Mouse (Mus musculus) liver, embryonic 12.5 days (tissue): ENCODE data around the gene Syn3. TPM values are rescaled to one million over a fixed set of nuclear protein-coding genes. Genes with fewer than 3 reads are reported as not detected.
"Not testable (repeated sequence)": the region's sequence is repeated elsewhere in the genome, so short reads cannot be mapped to it uniquely, and the experiment has no call there.

Experiments
- ATAC-seq: fragments of 200-750 bp; cut with Nextera tagmentation; 2 replicates; pipeline ENCODE4 v1.8.0; 2017; ENCODE audit warnings: moderate number of reproducible peaks, mild to moderate bottlenecking, moderate library complexity
- H3K27ac ChIP-seq: fragments of 300-500 bp; sonication (generic); 2 replicates; pipeline ENCODE4 v1.5.1; 2016; ENCODE audit warnings: mild to moderate bottlenecking
- H3K27me3 ChIP-seq: fragments of 300-500 bp; sonication (generic); replicated peaks from 2 replicates; pipeline ENCODE4 v1.6.1; 2016; ENCODE audit warnings: mild to moderate bottlenecking, moderate library complexity
- H3K36me3 ChIP-seq: fragments of 300-500 bp; sonication (generic); 2 replicates; pipeline ENCODE4 v1.6.1; 2016; ENCODE audit warnings: mild to moderate bottlenecking, moderate library complexity
- H3K4me1 ChIP-seq: fragments of 300-500 bp; sonication (generic); 2 replicates; pipeline ENCODE4 v1.6.1; 2016
- H3K4me2 ChIP-seq: fragments of 300-500 bp; sonication (generic); 2 replicates; pipeline ENCODE4 v1.6.1; 2016; ENCODE audit warnings: mild to moderate bottlenecking, moderate library complexity
- H3K4me3 ChIP-seq: fragments of 300-500 bp; sonication (generic); 2 replicates; pipeline ENCODE4 v1.5.1; 2016; ENCODE audit warnings: mild to moderate bottlenecking, moderate library complexity
- H3K9ac ChIP-seq: fragments of 300-500 bp; sonication (generic); 2 replicates; pipeline ENCODE4 v1.6.1; 2016; ENCODE audit warnings: mild to moderate bottlenecking, moderate library complexity
- H3K9me3 ChIP-seq: fragments of 300-500 bp; sonication (generic); replicated peaks from 2 replicates; pipeline ENCODE4 v1.6.1; 2016; ENCODE audit warnings: mild to moderate bottlenecking, moderate library complexity
- WGBS: fragments of 180-500 bp; shearing (Covaris S2); methylation state at CpG from one replicate; pipeline ENCODE4 v1.1.7; 2016; ENCODE audit not compliant: insufficient replicate concordance; 5-methylcytosine and 5-hydroxymethylcytosine counted together
- polyA plus RNA-seq: library from polyadenylated mRNA; unstranded; fragments of >200 nt; fragmentation: Nextera tagmentation; extraction: Ambion mirVana; gene quantifications from 2 replicates; pipeline ENCODE4 v1.2.1, GENCODE M21; 2016

The Syn3 gene
- polyA plus RNA-seq, 1 experiment from 2014 or later = 0.57 TPM

GRCm38 (mm10) chr10:86123224-86123623, 375.5 kb downstream of the Syn3 start:
- Histone ChIP-seq H3K4me1 (no peaks in the 10 kb centered on the region), H3K27me3 (no peaks in the 10 kb centered on the region), H3K9ac (no peak overlapping the region), H3K4me2 (no peak overlapping the region), H3K36me3 (no peaks in the 10 kb centered on the region), H3K27ac (no peak overlapping the region), H3K9me3 (no peaks in the 10 kb centered on the region), H3K4me3 (no peak overlapping the region)
- ATAC-seq = no peak
- 57% methylated on average over 2 of the region's 2 CpGs for WGBS

GRCm38 (mm10) chr10:86122456-86122855, 376.2 kb downstream of the Syn3 start:
- not testable (repeated sequence) for H3K9ac ChIP-seq, H3K4me1 ChIP-seq, H3K4me3 ChIP-seq, H3K27me3 ChIP-seq, H3K9me3 ChIP-seq, H3K4me2 ChIP-seq, H3K36me3 ChIP-seq, ATAC-seq, H3K27ac ChIP-seq
- WGBS = 72% methylated on average over 10 of the region's 10 CpGs

GRCm38 (mm10) chr10:86116268-86116667, 382.4 kb downstream of the Syn3 start:
- Histone ChIP-seq H3K27ac (no peak overlapping the region), H3K9me3 (no peaks in the 10 kb centered on the region), H3K4me3 (no peak overlapping the region), H3K4me1 (no peaks in the 10 kb centered on the region), H3K4me2 (no peak overlapping the region), H3K9ac (no peak overlapping the region), H3K27me3 (no peaks in the 10 kb centered on the region), H3K36me3 (no peaks in the 10 kb centered on the region)
- ATAC-seq = no peak
- WGBS = 51% methylated on average over 2 of the region's 2 CpGs

- no peak overlapping the region for H3K4me3 ChIP-seq
- H3K9me3 ChIP-seq = no peaks in the 10 kb centered on the region
- H3K4me2 ChIP-seq = no peak overlapping the region
- H3K27ac ChIP-seq = no peak overlapping the region
- H3K4me1 ChIP-seq = no peaks in the 10 kb centered on the region
- ATAC-seq = no peak
- 59% methylated on average over 5 of the region's 5 CpGs for WGBS
- no peaks in the 10 kb centered on the region for H3K27me3 ChIP-seq
- H3K36me3 ChIP-seq = no peaks in the 10 kb centered on the region
- H3K9ac ChIP-seq = no peak overlapping the region
Measured at GRCm38 (mm10) chr10:86114431-86114848, 384.3 kb downstream of the Syn3 start.

- Histone ChIP-seq H3K4me1 (no peaks in the 10 kb centered on the region), H3K9ac (no peak overlapping the region), H3K9me3 (no peaks in the 10 kb centered on the region), H3K4me2 (no peak overlapping the region), H3K36me3 (no peaks in the 10 kb centered on the region), H3K4me3 (no peak overlapping the region), H3K27me3 (no peaks in the 10 kb centered on the region), H3K27ac (no peak overlapping the region)
- ATAC-seq = no peak
- WGBS = 79% methylated on average over 4 of the region's 4 CpGs
Measured at GRCm38 (mm10) chr10:86108797-86109196, 389.9 kb downstream of the Syn3 start.

GRCm38 (mm10) chr10:86107681-86108080, 391.0 kb downstream of the Syn3 start:
- no peak overlapping the region for H3K9ac ChIP-seq
- H3K36me3 ChIP-seq = no peaks in the 10 kb centered on the region
- no peak for ATAC-seq
- no peaks in the 10 kb centered on the region for H3K9me3 ChIP-seq
- H3K4me2 ChIP-seq = no peak overlapping the region
- H3K4me1 ChIP-seq = no peaks in the 10 kb centered on the region
- no peaks in the 10 kb centered on the region for H3K27me3 ChIP-seq
- no peak overlapping the region for H3K4me3 ChIP-seq
- 71% methylated on average over 4 of the region's 4 CpGs for WGBS
- no peak overlapping the region for H3K27ac ChIP-seq

GRCm38 (mm10) chr10:86103976-86104375, 394.7 kb downstream of the Syn3 start:
- Histone ChIP-seq H3K36me3 (no peaks in the 10 kb centered on the region), H3K27me3 (no peaks in the 10 kb centered on the region), H3K4me3 (no peak overlapping the region), H3K4me1 (no peaks in the 10 kb centered on the region), H3K27ac (no peak overlapping the region), H3K9ac (no peak overlapping the region), H3K9me3 (0 out of 2 replicates have a peak, but pooled peaks cover 6% of the 10 kb centered on the region), H3K4me2 (no peak overlapping the region)
- no peak for ATAC-seq

- Histone ChIP-seq H3K9ac (no peak overlapping the region), H3K4me2 (no peak overlapping the region), H3K4me3 (no peak overlapping the region), H3K27me3 (no peaks in the 10 kb centered on the region), H3K4me1 (no peaks in the 10 kb centered on the region), H3K27ac (no peak overlapping the region), H3K36me3 (no peaks in the 10 kb centered on the region), H3K9me3 (0 out of 2 replicates have a peak, but pooled peaks cover 7% of the 10 kb centered on the region)
- WGBS = 69% methylated on average over 3 of the region's 3 CpGs
- ATAC-seq = no peak
Measured at GRCm38 (mm10) chr10:86100281-86100851, 398.3 kb downstream of the Syn3 start.

- ATAC-seq = no peak
- H3K27ac ChIP-seq = no peak overlapping the region
- H3K4me3 ChIP-seq = no peak overlapping the region
- no peaks in the 10 kb centered on the region; the same call in 1 of the 2 replicates for H3K4me1 ChIP-seq
- H3K27me3 ChIP-seq = 0 out of 2 replicates have a peak, but pooled peaks cover 5% of the 10 kb centered on the region
- WGBS = 67% methylated on average over 6 of the region's 6 CpGs
- H3K9me3 ChIP-seq = 0 out of 2 replicates have a peak, but pooled peaks cover 7% of the 10 kb centered on the region
- no peak overlapping the region for H3K4me2 ChIP-seq
- no peaks in the 10 kb centered on the region for H3K36me3 ChIP-seq
- no peak overlapping the region for H3K9ac ChIP-seq
Measured at GRCm38 (mm10) chr10:86098363-86098762, 400.3 kb downstream of the Syn3 start.

GRCm38 (mm10) chr10:86093109-86094035, 405.3 kb downstream of the Syn3 start:
- Histone ChIP-seq H3K4me3 (no peak overlapping the region), H3K9me3 (no peaks in the 10 kb centered on the region), H3K9ac (no peak overlapping the region), H3K4me2 (no peak overlapping the region), H3K27me3 (0 out of 2 replicates have a peak, but pooled peaks cover 8% of the 10 kb centered on the region), H3K4me1 (no peaks in the 10 kb centered on the region; the same call in 1 of the 2 replicates), H3K27ac (no peak overlapping the region), H3K36me3 (no peaks in the 10 kb centered on the region)
- WGBS = 38% methylated on average over 14 of the region's 14 CpGs
- ATAC-seq = no peak

- no peak for ATAC-seq
Measured at GRCm38 (mm10) chr10:86091919-86092318, 406.8 kb downstream of the Syn3 start.

GRCm38 (mm10) chr10:86079921-86080320, 418.8 kb downstream of the Syn3 start:
- no peak for ATAC-seq
- Histone ChIP-seq H3K36me3 (no peaks in the 10 kb centered on the region), H3K4me3 (no peak overlapping the region), H3K4me1 (no peaks in the 10 kb centered on the region), H3K4me2 (no peak overlapping the region), H3K9me3 (no peaks in the 10 kb centered on the region), H3K27me3 (no peaks in the 10 kb centered on the region), H3K9ac (no peak overlapping the region), H3K27ac (no peak overlapping the region)
- WGBS = 70% methylated on average over 9 of the region's 9 CpGs

More at GRCm38 (mm10) chr10:86091919-86092318, 406.8 kb downstream of the Syn3 start:
- Histone ChIP-seq H3K27me3 (0 out of 2 replicates have a peak, but pooled peaks cover 8% of the 10 kb centered on the region), H3K36me3 (no peaks in the 10 kb centered on the region), H3K4me1 (no peaks in the 10 kb centered on the region; the same call in 1 of the 2 replicates), H3K9ac (no peak overlapping the region), H3K9me3 (no peaks in the 10 kb centered on the region), H3K4me3 (no peak overlapping the region), H3K4me2 (no peak overlapping the region), H3K27ac (no peak overlapping the region)
- 34% methylated on average over 10 of the region's 10 CpGs for WGBS
